Mouse (Mus musculus): ENCODE data around the gene Etl4. TPM values are rescaled to one million over a fixed set of nuclear protein-coding genes. Genes with fewer than 3 reads are reported as not detected.
"Not testable (repeated sequence)": the region's sequence is repeated elsewhere in the genome, so short reads cannot be mapped to it uniquely, and the experiment has no call there.

Etl4 gene
- total RNA-seq, 2 experiments from 2014 or later, result 59.9 to 60.0 TPM

GRCm38 (mm10) chr2:20167073-20167472 lies 257.5 kb downstream of the Etl4 start:
- no peak for DNase-seq (ENCODE audit: low spot score in 2 of 2)

DNA sequence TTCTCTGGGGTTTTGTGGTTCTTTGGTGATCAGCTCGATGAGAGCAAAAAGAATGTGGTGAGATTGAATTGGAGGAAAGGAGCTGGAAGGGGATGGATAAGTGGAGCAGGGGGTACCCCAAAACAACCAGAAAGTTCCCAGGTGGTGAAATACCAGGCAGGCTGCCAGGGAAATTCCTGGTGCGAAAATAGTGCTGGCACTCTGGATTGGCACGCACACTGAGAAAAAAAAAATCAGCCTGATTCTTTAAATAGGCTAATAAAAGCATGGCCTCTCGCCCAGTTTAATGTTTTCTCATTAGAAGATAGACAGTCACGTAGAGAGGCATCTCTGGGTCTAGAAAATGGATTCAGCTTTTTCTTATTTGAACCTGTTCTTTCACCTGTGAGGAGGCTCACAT lies 258.0 kb downstream of the Etl4 start:
- DNase-seq (ENCODE audit: low spot score in 2 of 2), result peak; percentile 22 to 41

GRCm38 (mm10) chr2:20168156-20168555 lies 258.6 kb downstream of the Etl4 start:
- no peak for DNase-seq (ENCODE audit: low spot score in 2 of 2)

- DNase-seq (ENCODE audit: low spot score in 2 of 2), result not testable (repeated sequence)
These were observed 267.0 kb downstream of the Etl4 start for GRCm38 (mm10) chr2:20176456-20177184.

DNA sequence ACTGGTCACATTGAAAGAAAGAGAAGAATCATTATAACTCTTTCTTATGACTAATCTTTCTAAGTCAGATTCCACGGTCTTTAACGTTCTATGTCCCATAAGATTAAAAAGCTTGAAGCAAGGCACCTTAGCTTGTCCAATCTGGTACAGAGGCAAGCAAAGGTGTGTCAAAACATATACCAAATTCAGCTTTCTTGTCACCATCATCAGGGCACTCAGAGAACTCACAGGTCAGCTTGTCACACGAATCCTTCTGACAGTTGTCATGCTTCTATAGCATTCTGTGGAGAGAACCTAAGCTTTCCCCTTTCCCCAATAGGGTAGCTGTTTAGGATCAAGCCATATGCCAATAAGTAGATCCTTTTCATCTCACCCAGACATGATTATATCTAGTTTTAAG lies 267.7 kb downstream of the Etl4 start:
- not testable (repeated sequence) for DNase-seq (ENCODE audit: low spot score in 2 of 2)

DNA sequence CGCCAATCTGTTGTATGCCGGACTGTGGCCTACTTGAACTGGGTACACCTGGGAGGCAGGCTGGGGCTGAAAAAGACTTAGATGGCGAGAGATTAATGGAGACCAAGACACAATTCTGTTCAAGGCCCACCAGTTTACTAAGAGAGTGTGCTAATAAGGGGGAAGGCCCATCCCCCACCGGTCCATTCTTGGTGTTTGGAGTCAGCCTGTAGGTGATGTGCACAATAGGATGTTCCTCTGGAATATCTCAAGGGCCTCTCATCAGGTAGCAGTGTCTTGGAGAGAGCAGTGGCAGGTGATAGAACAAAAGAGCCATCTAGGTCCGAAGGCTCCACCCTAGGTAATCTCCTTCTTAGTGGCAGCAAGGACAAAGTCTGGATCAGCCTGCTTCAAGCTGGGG lies 271.0 kb downstream of the Etl4 start:
- not testable (repeated sequence) for DNase-seq (ENCODE audit: low spot score in 2 of 2)

DNA sequence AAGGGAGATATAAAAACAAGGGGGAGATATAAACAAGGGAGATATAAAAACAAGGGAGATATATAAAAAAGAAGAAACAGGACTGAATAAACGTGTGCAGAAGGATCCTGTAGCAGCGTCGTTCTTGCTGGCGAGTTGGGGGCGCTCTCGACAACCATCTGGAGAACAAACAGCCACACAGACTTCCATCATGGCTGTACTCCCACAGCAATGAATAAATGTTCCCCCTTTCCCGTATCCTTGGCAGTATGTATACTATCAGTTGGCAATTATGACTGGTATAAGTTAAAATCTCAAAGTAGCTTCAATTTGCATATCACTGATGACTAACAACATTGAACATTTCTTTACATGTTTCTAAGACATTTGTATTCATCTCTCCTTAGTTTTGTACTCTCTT lies 277.6 kb downstream of the Etl4 start:
- not testable (repeated sequence) for DNase-seq (ENCODE audit: low spot score in 2 of 2)

- DNase-seq (ENCODE audit: low spot score in 2 of 2), result no peak
These were observed 293.4 kb downstream of the Etl4 start for GRCm38 (mm10) chr2:20203011-20203410.

DNA sequence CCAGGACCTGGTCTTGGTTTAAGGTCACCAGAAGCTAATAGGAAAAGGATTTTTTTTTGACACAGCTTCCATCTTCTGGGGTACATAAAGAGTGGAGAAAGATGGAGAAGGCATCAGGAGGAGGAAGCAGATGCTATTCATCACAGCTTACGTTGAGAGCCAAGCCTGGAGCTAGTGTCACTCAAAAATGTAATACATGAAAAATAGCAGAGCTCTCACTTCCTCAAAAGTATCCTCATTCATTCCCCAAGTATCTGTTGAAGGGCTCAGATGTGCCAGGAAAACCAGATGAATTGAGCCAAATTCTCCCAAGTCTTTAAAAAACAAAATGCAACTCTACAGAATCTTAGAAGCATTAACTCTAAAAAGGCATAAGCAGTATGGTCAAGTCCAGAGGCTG lies 297.1 kb downstream of the Etl4 start:
- no peak for DNase-seq (ENCODE audit: low spot score in 2 of 2)

DNA sequence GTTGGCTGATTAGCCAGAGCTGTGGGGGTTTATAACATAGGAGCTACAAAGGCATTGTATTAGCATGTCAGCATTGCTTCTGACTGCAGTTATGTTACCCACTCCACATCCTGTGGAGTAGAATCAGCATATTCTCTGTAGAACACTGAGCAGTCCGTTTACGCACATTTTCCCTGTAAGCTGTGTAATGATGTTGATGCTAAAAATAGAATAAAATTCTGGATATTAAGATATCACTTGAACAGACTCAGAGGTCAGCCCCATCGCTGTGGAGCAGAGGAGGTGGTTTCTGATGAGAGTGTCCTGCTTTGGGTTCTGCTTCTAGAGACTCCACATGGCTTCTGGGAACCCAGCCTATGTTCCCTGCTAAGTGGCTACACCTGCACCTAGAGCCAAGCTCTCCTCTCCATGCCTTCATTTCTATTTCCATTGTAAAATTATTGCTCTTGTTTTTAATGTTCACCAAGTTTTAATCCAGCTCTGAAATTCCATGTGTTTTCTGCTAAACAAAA lies 299.2 kb downstream of the Etl4 start:
- DNase-seq (ENCODE audit: low spot score in 2 of 2), result no peak

DNA sequence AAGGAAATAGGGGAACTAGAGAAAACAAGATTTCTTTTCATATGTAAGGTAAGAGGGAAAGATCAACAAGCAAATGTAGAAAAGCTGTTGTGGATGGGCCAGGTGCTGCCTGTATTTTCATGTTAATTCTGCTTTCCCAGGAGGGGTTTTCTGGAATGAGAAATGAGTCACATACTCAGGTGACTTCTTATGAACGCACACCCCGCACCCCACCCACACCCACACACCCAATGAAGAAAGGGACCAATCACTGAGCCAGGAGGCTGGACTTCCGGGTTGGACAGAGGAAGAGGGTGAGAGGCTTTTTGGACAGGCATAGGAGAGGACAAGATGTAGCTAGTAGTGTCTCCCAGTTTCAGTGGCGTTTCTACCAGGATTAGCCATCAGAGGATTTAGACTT lies 299.8 kb downstream of the Etl4 start:
- no peak for DNase-seq (ENCODE audit: low spot score in 2 of 2)

DNA sequence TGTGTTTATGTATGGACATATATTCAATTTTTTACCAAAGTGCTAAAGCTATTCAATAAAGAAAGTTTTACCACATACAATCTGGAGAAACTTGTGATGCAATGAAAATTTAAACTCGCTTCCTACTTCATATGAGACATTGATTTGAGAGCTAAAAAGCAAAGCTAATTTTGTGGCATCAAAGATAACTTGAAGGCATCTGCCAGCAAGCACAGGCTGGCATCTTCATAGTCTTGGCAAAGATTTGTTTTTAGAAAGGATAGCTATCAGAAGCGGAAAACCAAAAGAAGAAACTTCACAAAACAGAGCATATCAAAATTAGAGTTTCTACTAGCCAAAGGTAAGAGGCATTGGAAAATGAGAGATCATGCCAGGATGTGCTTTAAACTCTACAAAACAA lies 306.7 kb downstream of the Etl4 start:
- no peak for DNase-seq (ENCODE audit: low spot score in 2 of 2)

GRCm38 (mm10) chr2:20216686-20217437 lies 307.3 kb downstream of the Etl4 start:
- DNase-seq (ENCODE audit: low spot score in 2 of 2), result no peak

- DNase-seq (ENCODE audit: low spot score in 2 of 2), result no peak
These were observed 321.8 kb downstream of the Etl4 start for GRCm38 (mm10) chr2:20231371-20231770.

GRCm38 (mm10) chr2:20248043-20248664 lies 338.6 kb downstream of the Etl4 start:
- DNase-seq (ENCODE audit: low spot score in 2 of 2), result peak in 1 of 2 experiments; percentile 21

DNA sequence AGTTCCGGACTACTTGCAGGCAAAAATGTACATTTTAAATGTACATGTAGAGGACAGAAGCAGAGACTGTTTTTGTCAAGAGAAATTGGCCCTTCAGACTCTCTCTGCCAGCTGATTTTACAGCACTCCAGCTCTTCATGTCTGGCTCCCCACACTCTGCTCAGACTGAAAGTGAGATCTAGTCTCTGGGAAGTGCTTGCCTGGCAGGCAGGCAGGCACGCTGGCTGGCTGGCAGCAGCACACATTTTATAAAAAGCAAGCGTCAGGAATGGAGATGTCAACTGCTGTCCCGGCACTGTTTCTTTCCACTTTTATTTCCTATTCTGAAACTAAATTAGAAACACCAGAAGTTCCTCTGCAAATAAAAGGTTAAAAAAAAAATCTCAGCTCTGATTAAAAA lies 339.8 kb downstream of the Etl4 start:
- DNase-seq (ENCODE audit: low spot score in 2 of 2), result peak; percentile 28 to 32

GRCm38 (mm10) chr2:20276124-20276523 lies 366.5 kb downstream of the Etl4 start:
- peak; percentile 55 to 63 for DNase-seq (ENCODE audit: low spot score in 2 of 2)

- no peak for DNase-seq (ENCODE audit: low spot score in 2 of 2)
These were observed 372.3 kb downstream of the Etl4 start for GRCm38 (mm10) chr2:20281903-20282302.

DNA sequence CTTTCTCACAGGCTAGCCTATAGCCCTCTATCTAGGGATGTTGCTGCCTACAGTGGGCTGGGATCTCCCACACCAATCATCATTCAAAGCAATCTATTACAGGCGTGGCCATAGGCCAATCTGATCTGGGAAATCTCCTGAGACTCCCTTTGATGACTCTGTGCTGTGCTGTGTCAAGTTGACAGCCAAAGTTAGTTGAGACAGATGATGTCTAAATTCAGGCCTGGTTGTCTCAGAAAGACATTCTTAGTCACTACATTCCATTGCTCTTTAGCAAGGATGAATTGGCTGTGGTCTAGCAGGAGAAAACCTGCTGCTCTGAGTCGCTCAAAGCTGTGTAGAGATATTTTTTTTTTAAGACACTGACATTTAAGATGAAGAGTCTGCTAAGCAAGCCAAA lies 374.8 kb downstream of the Etl4 start:
- DNase-seq (ENCODE audit: low spot score in 2 of 2), result no peak

DNA sequence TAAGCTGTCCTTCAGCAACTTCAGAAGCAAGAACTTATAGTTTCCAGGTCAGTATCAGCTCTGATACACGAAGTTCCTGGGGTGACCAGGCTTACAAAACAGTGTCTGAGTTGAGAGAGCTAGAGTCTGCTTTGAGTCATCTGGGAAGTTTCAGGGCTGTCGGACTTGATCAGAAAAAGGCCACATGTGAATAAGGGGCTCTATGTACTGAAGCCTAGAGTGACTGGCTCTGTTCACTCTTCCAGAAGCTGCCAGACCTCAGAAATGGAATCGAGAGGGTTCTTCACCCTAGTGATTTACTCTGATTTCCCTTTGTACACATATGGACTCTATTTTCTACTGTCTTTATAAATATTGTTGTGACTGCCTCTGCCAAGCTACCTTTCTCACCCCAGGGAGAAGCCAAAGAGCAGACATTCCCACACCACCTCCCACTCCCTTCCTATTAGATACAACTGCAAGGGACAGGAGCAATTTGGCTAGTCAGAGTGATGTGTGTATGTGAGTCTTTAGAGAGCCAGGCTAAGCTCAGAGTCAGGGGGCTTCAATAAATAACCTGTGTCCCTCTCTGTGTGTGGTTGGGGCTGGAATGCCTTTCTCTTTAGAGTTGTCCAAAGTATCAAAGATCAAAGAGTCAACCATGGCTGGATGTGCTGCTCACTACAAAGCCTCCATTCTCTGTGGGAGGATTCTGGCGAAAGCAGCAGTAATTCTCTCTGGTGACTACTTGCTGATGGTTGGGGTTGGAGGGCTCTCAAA lies 381.6 kb downstream of the Etl4 start:
- DNase-seq (ENCODE audit: low spot score in 2 of 2), result no peak

DNA sequence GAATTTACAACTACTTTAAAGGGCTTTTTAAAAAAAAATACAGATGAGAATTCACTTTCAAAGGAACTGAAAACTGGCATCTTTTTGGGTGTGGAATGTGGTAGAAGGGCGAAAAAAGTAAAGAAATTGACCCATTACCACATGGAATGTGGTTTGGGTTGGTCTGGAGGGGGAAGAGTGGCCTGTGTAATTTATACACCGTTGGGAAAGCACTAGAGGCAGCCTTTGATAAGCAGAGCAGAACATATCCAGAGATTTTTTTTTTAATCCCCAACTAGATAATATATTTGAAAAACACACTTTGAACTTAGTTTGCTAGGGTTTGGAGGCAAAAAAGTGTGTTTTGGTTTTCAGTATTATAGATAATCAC lies 382.1 kb downstream of the Etl4 start:
- DNase-seq (ENCODE audit: low spot score in 2 of 2), result no peak

Measured in layer of hippocampus, postnatal 10 days (tissue).